Mouse (Mus musculus) frontal cortex, adult (tissue): ENCODE measurements at regions not wholly inside any gene's neighbourhood (a gene's known extent, or its start where the extent isn't known, plus 50 kb on each side); places are given as distances from the start of the nearest gene placed in this dataset.

Source experiments
- ATAC-seq: cut with Nextera tagmentation; 2 replicates; pipeline ENCODE4 v1.9.2; 2017; ENCODE audit warnings: mild to moderate bottlenecking, moderate library complexity, mixed read lengths; ENCODE audit not compliant: low TSS enrichment

- no peak for ATAC-seq
These were observed 778.7 kb downstream of the Cntnap5b start for GRCm38 (mm10) chr1:100551293-100551692.

GRCm38 (mm10) chr1:100556937-100557336, 784.4 kb downstream of the Cntnap5b start:
- peak; percentile 93 for ATAC-seq
